Mouse (Mus musculus) adrenal gland, postnatal 36 days (tissue): ENCODE measurements at regions not wholly inside any gene's neighbourhood (a gene's known extent, or its start where the extent isn't known, plus 50 kb on each side); places are given as distances from the start of the nearest gene placed in this dataset.

Source experiments
- DNase-seq, 2 experiments: peaks; one replicate each; pipeline ENCODE4 v3.0.0; 2021; ENCODE audit warnings: mixed read lengths in 1 of 2

DNA sequence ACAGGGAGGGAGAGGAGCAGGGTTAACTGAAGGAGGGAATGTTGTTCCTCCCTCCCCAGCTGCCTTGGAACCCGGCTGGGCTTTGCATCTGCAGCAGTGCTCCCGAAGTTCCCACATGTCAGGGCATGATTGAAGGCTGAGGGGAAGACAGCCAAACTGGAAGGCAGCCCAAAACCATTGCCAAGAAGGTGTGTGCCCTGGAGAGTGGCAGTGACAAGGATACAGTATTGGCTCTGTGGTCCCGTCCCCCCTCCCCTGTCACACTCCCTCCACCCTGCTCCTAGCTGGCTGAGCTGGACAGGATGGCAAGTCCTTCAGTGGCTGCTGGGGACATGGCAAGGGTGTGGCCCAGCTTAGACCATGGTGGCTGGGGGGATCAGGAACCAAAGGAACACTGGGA is 79.1 kb downstream of the Cyp26b1 start:
- peak; percentile 36 to 44 for DNase-seq

DNA sequence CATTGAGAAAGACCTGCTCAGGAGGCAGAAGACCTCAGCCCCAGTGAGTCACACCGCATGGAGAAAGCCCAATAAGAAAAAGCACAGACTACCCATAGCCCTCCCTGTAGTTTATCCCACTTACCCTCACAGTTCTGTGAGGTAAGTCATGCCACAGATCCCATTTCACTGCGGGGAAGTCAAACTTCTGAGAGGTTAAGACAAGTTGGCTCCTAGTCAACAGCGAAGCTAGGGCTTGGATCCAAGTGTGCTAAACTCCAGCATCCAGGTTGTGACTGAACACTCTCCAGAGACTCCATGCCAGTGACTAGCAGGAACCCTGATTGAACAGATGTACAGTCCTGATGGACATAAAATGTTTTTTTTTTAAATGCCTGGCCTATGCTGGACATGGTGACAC is 85.1 kb downstream of the Cyp26b1 start:
- DNase-seq, result no peak

DNA sequence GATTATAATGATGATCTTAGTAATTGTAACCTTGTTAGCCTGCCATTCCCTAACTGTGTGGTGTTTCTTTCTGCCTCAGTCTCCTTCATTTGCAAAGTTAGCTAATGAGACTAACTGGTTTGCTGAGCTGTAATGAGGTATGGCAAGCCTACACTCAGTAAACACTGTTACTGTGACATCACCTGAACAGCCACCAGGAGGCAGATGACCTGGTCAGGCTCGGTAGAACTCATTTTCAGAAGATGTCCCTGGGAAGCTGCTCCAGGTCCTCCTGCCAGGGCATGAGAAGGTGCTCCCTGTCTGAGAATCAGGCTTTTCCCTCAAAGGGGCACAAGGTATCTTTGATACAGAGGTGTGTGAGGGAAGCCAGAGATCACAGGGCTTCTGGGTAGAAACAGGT is 87.0 kb downstream of the Cyp26b1 start:
- peak in 1 of 2 experiments; percentile 18 for DNase-seq

DNA sequence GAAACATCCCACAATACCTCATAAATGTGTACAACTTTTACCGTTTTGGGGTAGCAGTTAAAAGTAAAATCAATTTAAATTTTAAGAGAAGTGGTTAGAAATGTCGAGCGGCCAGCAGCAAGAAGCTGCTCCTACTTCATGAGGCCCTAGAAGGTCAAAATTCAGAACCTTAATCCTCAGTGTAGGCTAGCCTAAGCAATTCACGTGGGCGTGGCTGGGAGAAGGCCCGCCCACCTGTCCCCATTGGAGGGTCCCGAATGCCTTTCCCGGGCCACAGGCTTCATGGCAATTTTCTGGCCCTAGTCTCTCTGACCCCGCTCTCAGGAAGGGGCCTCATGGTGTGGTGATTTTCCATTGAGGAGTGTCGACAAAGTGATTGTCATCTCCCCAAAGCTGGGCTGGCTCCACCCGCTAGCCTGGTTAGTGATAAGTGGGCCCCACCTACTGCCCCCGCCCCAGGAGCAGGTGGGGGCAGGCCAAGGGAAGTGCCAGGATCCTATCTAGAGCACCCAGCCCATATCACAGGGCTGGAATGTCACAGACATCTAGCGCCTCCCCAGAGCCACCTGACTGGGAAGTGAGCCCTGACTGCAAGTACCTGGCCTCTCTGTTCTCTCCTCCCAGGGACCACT is 93.3 kb downstream of the Cyp26b1 start:
- no peak for DNase-seq

DNA sequence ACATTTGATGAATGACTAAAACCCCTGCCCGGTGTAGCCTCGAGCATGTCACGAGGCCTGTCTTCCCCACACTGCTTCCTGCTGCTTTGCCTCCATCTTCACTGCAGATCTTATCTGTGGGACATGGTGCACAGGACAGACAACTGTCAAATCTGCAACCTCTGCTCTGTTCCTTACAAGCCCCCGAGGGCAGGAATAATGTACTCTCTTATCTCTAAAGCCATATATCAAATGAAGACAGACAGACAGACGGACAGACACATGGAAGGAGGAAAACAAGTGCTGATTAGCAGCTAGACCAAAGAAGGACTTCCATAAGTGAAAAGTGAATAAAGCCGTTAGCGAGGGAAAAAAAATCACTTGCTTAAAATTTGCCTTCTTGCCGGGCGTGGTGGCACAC is 95.6 kb downstream of the Cyp26b1 start:
- no peak for DNase-seq

DNA sequence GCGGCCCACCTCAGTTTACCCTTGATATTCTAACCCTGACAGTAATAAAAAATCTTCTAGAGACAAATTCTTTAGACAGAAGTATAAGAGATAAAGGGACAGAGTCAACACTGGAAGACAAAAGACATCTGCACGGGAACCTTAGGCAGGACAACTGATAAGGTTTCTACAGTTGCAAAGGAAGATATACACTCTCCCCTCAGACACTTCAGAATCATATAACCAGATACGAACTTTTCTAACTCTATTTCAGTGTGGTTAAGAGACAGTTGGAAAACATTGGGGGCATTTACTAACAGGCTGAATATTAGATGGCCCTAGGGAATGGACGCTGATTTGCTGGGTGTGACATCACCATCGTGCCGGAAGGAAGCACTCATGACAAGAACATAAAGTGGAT is 100.0 kb downstream of the Cyp26b1 start:
- no peak for DNase-seq

DNA sequence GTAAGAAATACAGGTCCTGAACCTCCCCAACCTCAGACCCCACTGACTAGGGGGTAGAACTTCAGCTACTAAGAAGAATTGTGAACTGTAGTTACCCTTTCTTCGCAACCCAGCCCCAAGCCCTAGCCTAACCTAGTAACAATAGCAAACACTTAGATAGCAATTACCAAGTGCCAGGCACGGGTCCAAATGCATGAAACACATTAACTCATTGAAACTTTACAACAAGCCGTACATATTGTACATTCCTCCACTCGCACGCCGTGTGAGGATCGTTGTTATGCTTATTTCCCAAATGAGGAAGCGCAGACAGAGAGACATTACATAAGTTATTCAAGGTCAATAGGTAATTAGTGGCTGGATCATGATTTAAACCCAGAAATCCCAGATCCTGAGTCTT is 100.5 kb downstream of the Cyp26b1 start:
- DNase-seq, result no peak

DNA sequence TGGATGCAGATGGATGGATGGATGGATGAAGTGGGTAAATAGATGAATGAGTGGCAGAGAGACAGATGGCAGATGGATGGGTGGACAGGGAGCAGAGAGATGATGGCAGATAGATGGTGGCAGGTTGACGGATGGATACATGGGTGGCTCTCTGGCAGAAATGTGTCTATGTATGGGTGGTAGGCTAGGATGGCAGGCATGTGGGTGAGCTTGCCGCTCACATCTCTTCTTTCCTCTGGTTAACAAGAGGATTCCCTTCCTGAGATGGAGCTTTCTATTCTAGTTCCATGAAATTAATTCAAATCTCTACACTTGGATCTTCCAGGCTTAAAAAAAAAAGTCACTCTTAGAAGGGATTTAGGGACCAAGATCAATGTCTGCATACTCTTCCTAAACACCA is 101.1 kb downstream of the Cyp26b1 start:
- no peak for DNase-seq

DNA sequence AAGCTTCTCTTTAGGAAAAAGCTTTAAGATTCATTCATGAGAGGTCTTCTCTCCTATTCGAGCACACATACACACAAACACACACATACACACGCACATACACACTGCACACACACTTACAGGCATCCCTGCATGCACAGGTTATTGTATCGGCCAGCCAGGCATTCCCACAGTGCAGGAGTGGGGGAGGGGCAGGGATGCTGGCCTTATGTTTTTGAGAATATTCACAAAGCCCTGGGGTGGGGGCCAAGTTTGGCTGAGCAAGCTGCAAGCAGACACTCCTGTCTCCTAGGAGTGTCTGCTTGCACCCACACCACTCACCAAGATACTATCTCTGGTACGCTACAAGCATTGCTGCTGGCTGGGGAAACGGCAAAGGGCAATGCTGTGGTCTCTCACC is 102.6 kb downstream of the Cyp26b1 start:
- DNase-seq, result no peak

DNA sequence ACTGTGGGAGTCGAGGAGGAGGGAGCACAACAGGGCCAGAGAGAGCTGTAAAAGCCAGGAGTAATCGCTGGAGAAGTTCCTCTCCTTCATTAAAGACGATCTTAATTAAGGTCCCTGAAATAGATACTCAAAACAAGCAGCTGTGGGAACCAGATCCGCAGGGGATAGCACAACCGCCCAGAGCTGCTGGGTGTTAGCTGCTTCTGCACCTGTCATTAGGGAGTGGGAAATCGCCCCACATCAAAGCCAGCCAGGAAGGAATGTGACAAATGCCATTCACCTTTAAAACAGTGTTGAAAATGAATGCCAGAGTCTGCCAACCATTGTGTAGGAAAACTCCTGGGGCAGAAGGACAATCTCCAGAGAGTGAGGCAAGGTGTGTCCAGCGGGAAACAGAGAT is 112.5 kb downstream of the Cyp26b1 start:
- DNase-seq, result no peak

DNA sequence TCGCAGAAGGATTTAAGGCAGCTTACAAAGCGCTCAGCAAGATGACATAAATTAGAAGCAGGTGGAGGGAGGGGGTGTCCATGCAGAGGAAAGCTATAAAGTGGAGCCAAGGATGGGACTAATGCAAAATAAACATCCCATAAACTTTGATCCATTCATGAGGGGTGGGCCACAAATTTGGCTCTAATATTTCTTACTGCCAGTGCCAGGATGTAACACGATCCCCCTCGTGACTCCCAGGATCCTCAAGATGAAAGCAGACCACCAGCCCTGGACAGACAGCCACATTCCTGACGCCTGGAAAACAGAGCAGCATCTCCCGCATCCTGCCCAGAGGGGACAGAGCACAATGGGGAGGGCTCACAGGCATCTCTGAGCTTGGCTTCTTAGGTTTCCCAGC is 116.6 kb downstream of the Cyp26b1 start:
- no peak for DNase-seq

DNA sequence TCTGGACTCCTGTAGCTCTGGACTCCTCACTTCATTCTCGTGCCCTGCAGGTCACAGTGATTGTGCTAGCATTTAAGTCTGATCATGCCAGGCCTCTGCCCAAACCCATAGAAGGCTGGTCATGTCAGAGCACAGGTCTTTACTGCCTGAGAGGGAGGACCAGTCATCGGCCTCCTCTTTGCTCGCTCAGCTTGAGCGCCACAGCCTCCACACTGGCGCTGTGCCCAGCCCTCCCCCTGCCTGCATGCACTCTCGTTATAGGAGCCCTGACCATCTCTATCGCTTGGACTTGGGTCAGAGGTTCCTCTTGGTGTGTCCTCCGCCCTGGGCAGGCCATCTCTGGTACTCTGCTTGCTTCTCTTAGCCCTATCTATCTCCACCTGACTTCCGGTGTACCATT is 117.2 kb downstream of the Cyp26b1 start:
- DNase-seq, result peak; percentile 22 to 49

DNA sequence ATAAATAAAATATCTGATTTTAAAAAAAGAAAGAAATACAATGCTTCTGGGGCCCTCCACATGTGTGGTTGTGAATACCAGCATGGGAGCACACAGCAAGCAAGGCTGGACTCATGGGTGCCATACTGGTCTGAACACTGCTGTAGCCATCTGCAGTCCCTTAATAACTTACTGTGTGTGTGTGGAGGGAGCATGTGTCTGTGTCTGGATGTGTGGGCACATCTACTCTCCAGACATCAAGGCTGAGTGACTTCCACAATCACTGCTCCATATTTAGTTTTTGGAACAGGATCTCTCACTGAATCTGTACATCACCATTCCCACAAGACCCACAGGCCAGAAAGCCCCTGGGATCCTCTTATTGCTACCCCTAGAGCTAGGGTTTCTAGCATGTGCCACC is 118.9 kb downstream of the Cyp26b1 start:
- no peak for DNase-seq

DNA sequence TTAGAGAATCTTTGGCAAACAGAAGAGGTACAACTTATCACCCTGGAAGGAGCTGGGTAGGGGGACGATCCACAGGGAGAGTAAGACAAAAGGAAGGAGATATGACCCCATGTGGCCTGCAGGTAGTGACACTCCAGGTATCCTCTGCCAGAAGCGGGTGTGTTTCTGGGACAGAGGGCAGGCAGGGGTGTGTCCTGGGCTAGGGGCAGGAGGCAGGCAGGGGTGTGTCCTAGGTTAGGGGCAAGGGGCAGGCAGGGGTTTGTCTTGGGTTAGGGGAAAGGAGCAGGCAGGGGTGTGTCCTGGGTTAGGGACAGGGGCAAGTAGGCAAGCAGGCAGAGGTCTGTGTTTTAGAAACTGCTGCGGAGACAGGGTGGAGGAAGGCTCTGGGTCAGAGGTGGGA is 120.5 kb downstream of the Cyp26b1 start:
- DNase-seq, result no peak

DNA sequence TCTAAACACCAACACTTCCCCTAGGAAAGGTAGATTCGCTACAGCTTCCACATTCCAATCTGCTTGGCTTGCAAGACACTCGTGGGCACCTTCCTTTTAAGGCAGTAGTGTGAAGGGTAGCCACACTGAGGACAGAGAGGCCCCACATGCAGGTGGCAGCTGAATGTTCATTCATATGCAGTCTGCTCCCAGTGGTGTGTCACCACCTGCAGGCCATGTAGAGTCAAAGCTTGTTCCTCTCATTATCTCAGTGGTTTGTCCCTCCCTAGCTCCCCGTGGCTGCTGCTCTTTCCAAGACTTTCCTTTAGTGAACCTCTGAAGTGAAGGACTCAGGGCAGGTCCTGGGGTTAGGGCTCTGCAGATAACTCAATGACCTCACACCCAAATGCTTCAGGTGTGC is 121.4 kb downstream of the Cyp26b1 start:
- no peak for DNase-seq

DNA sequence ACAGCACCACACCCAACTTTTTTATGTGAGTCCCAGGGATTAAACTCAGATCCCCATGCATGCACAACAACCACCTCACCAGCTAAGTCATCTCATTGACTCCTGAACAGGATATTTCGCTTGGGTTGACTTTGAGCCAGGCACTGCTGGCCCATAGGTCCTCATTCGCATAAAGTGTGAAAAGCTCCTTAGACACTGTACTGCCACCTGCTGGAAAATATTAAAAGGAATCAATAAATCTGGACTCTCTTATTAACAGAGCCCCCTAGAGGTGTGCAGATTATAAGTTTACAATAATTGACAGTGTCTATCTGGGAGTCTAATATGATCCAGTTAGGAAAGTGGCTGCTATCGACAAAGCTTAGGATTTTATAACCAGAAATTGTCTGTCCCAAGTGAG is 126.4 kb downstream of the Cyp26b1 start:
- DNase-seq, result no peak

DNA sequence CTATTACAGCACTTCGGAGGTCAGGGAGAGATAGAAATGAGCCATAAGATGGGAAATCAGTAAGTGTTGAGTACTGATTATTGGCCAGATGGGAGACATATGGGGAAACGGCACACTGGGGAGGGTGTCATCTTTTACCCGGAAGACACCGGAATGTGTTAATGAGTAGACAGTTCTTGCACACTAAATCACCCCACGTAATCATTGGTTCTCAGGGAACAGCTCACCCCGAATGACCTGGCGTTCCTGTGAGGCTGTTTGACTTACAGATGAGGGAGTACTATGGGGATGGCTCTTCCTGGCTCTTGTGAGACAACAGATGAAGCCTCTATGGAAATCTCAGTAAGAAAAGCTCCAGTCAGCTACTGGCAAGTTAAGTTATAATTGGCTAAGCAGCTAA is 127.5 kb downstream of the Cyp26b1 start:
- no peak for DNase-seq

DNA sequence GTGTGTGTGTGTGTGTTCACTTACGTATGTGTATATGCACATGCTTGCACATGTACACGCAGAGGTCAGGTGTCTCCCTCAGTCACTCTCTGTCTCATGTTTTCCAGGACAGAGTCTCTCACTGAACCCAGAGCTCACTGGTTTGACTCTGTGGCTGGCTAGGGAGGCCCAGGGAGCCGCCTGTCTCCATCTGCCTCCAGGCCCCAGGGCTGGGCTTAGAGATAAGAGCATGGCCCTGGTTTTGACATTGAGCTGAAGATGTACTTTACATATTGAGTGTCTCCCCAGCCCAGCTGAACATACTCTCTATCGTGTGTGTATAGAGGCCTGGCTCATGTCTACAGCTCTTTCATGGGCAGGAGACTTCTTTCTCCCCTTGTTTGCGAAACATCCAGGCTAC is 128.1 kb downstream of the Cyp26b1 start:
- DNase-seq, result no peak

DNA sequence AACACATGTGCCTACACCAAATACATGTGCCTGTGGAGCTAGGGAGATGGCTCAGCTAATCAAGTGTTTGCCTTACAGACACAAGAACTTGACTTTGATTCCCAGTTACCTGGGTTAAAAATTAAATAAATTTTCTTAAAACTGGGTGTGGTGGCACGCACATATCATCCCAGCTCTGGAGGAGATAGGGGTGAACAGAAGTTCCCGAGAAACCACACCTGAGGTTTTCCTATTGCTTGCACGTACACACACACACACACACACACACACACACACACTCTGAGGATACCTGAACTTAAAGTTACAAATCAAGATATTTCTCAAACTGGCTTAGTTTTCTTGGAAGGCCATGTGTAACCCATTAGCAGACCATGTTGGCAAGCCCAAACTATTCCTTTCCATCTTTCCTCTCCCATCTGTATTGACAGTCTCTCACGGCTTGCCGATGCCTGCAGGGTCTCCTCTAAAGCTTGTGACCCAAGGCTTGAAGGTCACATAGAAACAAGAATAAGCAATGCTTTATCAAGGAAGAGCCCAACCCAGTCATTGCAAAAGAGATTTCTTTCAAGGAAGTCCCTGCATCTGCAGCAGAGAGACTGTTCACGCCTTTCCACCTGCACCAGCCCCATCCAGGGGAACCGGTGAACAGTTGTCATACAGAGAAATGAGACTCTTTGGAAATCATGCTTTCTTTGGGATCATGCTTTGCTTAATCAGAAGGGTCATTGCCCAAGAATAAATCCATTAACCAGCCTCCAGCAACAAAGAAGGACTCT is 129.9 kb downstream of the Cyp26b1 start:
- DNase-seq, result no peak

DNA sequence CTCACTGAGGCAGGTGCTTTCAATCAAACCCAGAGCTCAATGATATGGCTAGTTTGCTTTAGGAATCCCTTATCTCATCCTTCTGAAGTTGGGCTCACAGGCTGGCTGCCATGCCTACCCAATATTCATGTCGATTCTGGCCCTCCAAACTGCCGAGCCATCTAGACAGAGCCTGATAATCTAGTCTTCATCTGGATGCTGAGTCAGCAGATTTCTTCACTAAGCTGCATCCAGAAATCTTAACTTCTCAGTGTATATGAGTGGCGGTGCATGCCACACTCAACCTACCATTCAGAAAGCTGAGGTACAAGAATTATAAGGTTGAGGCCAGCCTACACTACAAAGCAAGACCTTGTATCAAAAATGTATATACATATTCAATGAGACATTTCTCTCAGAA is 136.9 kb downstream of the Cyp26b1 start:
- no peak for DNase-seq

DNA sequence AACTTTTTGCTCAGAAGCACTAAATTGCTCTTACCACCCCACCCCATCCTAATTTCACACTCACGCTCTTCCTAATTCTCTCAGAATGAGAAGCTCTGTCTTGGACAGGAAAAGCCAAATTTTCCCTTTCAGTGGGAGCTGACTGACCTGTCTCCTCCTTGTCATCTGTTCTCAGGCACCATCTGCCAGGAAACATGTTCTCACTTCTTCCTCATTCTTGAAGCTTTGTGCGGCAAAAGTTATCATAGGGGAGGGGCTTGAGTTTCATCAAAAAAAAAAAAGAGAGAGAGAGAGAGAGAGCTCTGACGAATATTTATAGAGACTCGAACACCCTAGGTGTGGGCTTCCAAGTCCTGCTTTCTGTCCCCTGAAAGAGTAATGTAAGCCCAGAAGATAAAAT is 148.6 kb downstream of the Cyp26b1 start:
- DNase-seq, result no peak

DNA sequence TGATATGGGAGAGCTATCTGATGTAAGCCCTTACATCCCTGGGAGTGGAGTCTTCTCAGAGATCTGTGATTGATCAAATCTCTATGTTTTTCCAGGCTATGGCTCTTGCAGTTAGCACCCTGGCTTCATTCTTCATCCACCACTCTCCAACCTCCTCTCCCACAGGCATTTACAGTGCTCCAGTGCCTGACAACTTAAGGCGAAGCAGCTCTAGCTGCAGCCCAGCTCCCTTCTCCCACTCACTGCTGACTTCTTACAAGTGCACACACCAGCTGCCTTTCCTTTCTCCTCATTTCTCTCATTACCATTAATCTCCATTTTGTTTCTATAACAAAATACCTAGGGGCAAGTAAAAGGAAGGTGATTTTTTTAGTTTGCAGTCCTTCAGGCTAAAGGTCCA is 151.0 kb downstream of the Cyp26b1 start:
- DNase-seq, result no peak

DNA sequence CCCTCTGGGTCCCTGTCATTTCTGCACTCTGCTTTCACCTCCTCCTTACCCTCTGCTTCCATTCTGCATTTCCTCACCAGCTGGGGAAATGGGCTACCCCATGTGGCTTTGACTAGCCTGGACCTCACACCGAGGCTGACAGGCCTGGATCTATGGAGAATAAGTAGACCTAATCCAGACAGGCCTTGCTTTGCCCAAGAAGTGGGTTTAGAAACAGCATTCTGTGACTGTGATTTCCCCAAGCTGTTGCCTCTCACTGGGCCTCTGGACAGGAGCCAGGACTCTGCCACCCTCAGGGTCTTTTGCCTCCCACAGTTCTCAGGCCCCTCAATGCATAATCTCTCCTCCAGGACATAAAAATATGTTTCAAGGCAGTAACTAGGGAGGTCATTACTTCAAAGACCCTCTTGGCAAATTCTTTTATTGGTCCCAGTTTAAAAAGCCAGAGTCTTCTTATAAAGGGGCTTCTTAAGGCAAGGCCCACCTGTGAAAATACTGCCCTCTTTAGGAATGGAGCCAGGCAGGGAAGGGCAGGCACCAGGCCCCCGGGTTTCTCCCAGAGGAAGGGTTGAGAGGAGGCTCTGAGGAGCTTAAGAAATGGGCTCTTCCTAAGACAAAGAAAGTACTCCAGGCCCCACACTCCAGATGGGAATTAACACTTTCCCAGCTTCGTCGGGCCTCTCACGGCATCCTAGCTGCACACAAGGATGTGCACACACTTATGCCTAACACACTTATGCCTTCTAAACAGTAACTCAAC is 151.8 kb downstream of the Cyp26b1 start:
- DNase-seq, result no peak

DNA sequence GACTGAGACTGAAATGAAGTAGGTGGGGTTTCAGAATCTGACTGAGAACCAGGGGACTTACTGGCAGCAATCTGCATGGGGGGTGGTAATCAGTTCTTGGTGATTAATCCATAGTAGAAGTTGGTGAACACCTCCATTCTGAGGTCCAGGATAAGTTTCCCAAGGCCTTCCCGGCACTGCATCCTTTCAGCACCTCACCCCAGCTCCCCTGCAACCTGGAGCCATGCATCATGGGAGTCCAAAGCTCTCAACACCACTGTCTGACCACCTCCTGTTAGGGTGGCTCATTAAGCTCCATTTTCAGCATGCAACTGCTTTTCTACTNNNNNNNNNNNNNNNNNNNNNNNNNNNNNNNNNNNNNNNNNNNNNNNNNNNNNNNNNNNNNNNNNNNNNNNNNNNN is 157.0 kb downstream of the Cyp26b1 start:
- no peak for DNase-seq
